Mouse (Mus musculus): ENCODE data around the gene Fbxo34.
A peak's percentile ranks its signal among the peaks of the same experiment; 100 is the strongest.
"Not testable (repeated sequence)": the region's sequence is repeated elsewhere in the genome, so short reads cannot be mapped to it uniquely, and the experiment has no call there.

Fbxo34 gene

GRCm38 (mm10) chr14:47450121-47450520, at the start of gene Fbxo34:
Fbxo34 (plus strand) TSS chr14:47450421.
- not testable (repeated sequence) for DNase-seq

DNA sequence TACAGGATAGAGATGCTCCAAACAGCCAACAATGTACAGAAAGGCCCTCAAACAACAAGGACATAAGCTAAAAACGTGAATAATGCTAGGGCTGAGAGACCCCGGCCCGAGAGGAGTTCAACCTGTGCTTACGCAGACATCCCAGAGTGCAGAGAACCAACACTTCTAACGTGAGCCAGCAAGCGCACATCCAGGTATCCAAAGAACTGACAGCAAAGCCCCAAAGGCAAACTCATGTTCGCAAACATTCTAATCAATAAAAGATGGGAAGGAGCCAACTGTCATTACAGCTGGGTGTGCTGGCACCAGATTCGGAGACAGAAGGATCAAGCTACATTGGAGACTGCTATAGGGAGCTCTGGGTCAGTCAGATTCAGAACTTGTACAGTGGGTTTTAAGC, 47.5 kb upstream of the Fbxo34 start:
- no peak for DNase-seq

GRCm38 (mm10) chr14:47406000-47406399, 44.2 kb upstream of the Fbxo34 start:
- no peak for DNase-seq

DNA sequence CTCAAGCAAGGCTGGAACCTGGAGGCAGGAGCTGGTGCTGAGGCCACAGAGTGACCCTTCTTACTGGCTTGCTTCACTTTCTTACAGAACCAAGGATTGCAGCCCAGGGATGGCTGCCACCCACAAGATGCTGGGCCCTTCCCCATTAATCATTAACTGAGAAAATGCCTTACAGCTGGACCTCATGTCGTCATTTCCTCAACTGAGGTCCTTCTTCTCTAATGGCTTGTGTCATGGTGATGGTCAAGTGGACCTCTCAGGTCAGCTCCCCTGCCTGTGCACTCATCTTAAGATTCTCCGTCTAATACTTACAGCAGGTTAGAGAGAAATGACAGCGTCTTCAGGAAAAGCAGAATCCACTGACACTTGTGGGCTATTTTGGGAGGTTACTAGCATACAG, 32.9 kb upstream of the Fbxo34 start:
- DNase-seq, result no peak

DNA sequence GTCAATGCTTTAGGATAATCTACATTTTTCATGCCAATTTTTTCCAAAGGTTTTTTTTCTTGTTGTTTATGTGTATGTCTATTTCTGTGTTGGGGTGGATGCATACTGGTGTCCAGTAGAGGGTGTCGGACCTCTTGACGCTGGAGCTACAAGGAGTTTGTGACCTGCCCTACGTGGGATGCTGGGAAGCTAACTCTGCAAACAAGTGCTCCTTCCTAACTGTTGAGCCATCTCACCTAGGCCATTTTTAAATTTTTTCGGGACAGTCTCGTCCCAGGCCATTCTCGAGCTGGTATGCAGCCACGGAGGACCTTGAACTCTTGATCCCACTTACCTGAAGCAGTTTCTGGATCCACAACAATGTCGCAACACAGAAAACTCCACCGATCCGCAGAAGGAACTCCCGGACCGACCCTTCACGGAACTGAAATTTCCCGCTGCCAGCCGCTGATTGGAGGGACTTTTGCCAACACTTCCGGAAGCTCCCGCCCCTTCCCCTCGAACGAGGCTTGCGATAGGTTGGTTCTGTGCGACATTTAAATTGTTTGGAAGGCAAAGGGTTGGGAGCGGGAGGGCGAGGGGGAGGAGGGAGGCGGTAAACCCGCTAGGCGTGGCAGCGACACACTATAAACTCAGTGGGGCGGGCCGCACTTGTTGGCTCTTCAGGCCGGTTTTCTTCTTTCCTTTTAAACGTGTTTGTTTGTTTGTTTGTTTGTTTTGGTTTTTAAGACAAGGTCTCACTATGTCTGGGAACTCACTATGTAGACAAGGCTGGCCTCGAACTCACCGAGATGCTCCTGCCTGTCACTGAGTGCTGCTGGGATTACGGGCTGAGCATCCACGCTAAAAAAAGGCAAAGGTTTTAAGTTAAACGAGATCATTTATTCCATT, 32.2 kb upstream of the Fbxo34 start, which contains the start of gene Dlgap5:
Dlgap5 (minus strand) TSS at position 633 of the 891 bp plus-strand sequence.
- peak; percentile 97 for DNase-seq

- DNase-seq, result no peak
Observed at GRCm38 (mm10) chr14:47418666-47418991, 31.6 kb upstream of the Fbxo34 start.

GRCm38 (mm10) chr14:47419034-47419625, 31.1 kb upstream of the Fbxo34 start:
- no peak for DNase-seq

GRCm38 (mm10) chr14:47419723-47420276, 30.4 kb upstream of the Fbxo34 start:
- no peak for DNase-seq

DNA sequence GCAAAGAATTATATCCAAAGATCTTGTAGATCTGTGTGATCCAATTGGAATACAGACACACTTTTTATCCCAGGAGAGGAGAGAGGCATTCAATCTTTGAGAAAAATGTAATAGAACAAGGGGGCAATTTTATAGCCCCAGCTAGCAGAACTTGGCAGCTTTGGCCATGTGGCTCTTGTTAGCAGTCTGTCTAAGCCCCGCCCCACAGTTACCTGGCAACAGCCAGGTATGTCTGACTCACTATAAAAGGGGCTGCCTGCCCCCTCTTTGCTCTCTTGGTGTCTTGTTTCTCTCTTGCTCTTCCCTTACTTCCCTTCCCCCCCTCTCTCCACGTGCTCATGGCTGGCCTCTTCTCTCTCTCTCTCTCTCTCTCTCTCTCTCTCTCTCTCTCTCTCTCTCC, 28.6 kb upstream of the Fbxo34 start:
- no peak for DNase-seq

- DNase-seq, result no peak
Observed at GRCm38 (mm10) chr14:47422466-47422865, 27.8 kb upstream of the Fbxo34 start.

DNA sequence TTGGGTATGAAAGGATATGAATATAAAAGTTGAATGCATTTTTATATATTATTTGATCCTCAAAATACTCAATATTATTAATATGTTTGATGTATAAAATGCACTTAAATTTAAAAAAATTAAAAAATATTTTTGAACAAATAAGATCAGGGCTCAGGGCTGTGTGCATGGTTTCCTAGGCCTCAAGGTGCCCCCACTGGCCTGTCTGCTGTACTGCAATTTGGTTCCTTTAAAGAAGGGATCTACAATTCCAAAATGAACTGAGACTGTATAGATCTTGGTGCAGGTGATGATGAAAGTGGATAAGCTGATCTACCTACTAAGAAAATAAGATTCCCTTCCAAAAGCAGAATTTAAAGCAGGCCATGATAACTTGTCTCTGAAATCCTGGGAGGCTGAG, 17.2 kb upstream of the Fbxo34 start:
- DNase-seq, result no peak

GRCm38 (mm10) chr14:47438947-47439346, 11.3 kb upstream of the Fbxo34 start:
- no peak for DNase-seq

- DNase-seq, result no peak
Observed at GRCm38 (mm10) chr14:47444907-47445306, 5.3 kb upstream of the Fbxo34 start.

GRCm38 (mm10) chr14:47445331-47446095, 4.7 kb upstream of the Fbxo34 start:
- DNase-seq, result no peak

DNA sequence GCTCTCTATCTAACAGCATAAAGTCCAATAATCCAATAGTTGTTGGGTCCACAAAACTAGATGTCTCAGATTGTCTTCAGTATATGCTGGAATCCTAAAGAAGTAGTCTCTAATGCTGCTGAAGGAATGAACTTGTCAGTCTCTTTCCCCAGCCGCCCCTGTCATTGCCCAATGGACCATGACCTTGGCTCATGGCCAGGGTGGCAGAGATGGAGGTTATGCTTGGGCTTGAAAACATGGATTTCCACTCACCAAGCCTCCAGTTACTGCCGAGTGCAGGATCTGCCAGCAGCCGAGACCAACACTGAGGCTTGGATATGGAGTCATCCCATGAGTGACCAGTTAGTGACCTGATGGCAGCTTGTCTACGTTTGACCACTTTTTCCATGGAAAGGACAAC, 9.3 kb downstream of the Fbxo34 start:
- peak; percentile 47 for DNase-seq

- DNase-seq, result no peak
Observed at GRCm38 (mm10) chr14:47461997-47462396, 11.8 kb downstream of the Fbxo34 start.

DNA sequence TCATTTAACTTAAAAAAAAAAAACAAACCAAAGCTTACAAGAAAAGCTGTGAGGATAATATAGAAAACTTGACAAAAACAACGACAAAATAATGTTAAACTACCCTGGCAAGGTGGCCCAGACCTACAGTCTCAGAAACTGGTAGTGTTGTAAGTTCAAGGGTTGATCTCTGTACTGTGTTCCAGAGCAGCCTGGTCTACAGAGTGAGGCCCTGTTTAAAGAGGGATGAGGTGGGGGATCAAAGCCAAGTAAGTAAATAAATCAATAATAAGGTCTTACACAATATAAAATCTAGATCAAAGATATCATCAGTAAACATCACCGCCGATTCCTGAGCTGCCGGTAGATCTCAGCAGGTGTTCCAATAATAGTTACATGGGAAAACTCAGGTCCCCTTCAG, 12.2 kb downstream of the Fbxo34 start:
- DNase-seq, result no peak

DNA sequence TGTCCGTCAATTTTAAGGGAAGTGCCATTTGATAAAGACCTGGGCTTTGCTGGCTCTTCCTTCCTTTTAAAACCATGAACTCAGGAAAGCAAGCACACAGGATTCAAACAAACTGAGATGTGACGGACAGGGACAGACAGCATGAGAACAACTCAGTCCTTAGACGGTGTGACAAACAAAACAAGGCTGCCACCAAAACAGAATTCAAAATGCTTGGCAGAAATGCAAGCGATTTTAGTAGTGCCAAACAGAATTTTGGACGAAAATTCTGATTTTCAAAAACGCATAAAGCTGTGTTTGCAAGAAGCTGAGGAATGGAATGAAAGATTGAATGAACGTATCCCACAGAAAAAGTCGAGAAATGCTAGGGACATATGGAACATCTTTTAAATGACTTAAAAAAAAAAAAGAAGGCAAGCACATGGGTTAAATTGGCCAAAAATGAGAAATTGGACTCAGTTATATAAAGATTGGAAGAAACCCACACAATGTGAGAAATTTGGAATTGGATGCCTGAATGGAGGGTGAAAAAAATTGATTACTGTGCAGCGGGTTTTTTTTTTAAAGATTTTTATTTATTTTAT, 12.7 kb downstream of the Fbxo34 start:
- no peak for DNase-seq

GRCm38 (mm10) chr14:47464426-47464825, 14.2 kb downstream of the Fbxo34 start:
- no peak for DNase-seq

DNA sequence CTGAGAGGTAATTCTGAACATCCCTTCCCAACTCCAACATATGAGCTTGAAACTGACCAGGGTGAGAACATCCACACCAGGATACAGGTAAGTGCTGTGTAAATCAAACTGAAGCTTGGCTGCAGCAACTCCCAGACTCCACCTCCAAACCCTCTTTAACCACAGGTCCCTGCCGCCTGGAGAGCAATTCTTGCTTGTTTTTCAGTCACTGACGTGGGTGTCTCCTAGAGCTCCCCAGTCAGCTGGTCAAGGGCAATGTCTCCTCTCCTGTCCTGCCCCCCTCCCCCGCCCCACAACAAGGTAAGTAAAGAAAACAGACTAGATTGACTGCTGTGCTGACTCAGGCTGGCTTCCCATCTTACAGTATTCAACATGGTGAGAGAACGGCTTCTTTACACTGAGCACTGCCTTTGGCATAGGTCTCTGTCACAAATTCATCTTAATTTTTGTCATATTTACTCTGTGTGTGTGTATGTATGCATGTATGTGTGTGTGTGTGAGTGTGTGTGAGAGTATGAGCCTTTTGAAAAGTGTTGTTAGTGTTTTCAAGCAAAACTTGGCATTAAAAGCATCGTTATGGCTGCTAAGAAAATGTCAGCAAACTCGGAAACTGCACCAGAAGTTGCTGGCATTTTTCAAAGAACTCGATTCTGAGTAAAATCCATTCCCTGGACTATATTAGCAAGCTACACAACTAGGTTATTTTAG, 15.4 kb downstream of the Fbxo34 start:
- no peak for DNase-seq

- DNase-seq, result peak; percentile 96
Observed at GRCm38 (mm10) chr14:47472359-47472742, 22.1 kb downstream of the Fbxo34 start.
